Mouse (Mus musculus) spleen, postnatal 36 days (tissue): ENCODE results near the gene Ctnnd2.

Experiments used
- DNase-seq, 2 experiments: peaks; one replicate each; pipeline ENCODE4 v3.0.0; 2022; ENCODE audit warnings: low spot score in 2 of 2, mixed read lengths in 1 of 2

The Ctnnd2 gene

DNA sequence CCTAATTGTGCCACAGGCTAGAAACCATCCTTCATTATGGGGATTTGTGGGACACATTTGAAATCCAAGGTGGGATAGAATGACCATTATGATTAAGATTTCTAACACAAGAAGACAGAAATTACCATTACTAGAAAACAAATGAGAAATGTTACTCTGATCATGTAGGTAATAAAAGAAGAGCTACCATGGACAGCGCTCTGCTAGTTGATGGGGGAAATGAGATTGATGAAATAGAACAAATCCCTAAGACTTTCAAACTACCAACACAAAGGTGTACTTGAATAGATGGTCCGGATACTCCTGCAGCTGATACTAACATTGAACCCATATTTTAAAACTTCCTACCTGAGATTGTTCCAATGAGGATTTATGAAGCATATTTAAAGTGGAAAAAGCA lies 68.5 kb downstream of the Ctnnd2 start:
- DNase-seq, result no peak

DNA sequence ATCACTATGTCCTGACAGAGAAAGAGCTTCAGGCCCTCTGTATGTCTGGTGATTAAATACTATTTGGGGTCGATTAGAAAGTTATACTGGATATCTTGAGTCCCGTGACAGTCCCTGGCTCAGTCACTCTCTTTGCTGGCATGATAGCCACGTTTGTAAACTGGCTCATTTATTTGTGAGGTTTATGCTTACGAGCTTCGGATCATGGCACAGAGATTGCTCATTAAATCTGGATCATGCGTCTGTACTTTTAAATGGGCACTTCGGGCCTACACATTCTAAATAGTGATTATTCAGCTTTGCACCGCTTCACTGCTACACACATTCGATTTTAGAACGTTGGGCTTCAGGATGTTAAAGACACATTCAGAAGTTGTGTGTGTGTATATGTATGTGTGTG lies 96.4 kb downstream of the Ctnnd2 start:
- no peak for DNase-seq

DNA sequence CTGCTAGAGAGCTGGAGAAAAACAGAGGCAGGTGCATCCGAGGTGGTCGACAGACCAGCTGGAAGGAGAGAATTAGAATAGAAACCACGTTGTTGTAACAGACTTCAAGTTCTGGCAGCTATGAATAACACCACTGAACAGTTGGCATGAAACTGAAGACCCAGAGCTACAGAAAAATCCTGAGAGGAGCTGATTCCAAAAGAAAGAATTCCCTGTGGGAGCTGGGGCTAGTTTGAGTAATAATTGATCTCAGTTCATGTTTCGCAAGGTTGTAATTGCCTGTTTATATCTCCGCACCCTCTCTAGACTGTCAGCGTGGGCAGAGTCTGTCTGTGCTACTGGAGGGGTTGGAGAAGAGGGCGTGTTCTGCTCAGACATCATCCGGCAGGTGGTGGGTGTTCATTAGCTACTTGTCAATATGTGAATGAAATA lies 98.8 kb downstream of the Ctnnd2 start:
- no peak for DNase-seq

- no peak for DNase-seq
Measured at GRCm38 (mm10) chr15:30272326-30272725, 99.9 kb downstream of the Ctnnd2 start.

- DNase-seq, result no peak
Measured at GRCm38 (mm10) chr15:30275721-30276120, 103.3 kb downstream of the Ctnnd2 start.

DNA sequence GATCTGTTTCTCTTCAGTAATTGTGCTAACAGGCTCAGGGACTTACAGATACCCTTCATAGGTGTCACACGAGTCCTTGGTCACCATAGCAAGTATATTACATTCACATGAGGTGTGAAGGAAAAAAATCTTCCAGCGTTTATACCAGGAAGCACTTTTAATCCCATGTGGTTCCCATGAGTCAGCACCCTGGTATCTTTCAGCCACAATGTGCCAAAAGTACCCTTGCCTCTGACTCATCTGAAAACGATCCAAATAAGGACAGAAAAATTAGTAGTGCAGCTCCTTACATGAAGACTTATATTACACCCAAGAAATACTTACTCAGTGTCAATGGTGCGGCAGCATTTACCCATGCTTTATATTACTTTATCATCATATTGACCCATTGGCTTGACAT lies 104.3 kb downstream of the Ctnnd2 start:
- no peak for DNase-seq

GRCm38 (mm10) chr15:30278610-30279009 lies 106.2 kb downstream of the Ctnnd2 start:
- DNase-seq, result no peak

DNA sequence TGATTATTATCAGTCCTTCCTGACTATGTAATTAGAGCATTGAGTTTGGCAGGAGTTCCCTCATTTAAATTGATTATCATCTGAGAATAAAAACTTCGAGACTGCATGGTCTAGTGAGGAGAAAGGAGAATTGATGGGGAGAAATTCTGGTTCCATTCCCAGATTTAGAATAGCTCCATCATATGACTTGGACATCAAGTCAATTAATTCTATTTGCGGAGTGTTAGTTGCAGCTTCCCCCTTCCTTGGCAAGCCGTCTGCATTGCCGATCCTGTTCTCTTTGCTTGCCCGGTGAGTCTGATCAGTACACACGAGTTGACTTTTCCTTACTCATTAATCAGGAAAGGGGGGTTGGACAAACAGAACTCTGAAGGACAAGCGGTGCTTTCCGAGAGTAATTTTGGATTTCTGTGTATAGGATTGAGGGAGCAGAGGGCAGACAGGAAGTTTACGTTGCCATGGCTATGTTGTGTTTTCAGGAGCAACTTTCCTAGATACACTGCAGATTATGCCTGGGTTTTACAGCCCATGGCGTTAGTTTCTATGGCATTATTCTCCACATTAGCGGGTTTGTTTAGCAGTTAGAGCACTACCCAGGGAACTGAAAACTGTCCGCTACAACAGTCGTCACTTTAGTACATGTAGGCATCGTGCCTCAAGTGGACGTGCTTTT lies 113.3 kb downstream of the Ctnnd2 start:
- DNase-seq, result no peak

DNA sequence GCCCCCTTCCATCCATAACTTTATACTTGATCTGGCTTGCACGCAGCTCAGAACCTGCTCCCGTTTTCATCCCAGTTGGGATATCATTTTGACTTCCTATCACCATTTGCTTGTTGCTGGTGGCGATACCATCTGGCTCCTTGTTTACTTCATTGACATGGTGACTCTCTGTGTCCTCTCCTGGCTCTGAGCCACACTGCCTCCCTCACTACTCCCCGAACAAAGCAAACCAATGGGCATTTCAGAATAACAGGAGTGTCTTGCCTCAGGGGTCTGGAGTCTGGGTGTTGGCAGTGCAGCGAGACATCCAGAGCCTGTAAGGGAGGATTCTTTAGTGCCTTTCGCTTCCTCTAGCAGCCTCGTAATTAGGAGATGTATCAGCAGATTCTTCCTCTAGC lies 113.9 kb downstream of the Ctnnd2 start:
- DNase-seq, result no peak

GRCm38 (mm10) chr15:30302824-30303223 lies 130.4 kb downstream of the Ctnnd2 start:
- no peak for DNase-seq

DNA sequence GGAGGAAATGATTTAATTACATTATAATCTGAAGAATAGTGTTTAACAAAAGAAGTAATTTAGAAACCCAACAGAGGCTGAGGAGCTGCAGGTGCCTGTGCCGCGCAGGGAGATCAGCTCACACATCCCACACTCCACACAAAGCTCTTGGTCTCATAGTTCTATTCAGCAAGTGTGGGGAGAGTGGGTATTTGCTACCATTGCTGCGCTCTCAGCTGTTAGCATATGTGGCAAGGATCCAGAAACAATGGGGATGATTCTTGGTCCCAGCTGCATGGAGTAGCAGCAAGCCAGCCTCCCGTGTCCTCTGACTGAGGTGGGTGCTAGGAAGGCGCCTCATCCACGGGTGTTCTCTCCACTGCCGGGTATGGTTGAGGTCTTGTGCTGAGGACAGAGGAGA lies 134.0 kb downstream of the Ctnnd2 start:
- DNase-seq, result no peak

- no peak for DNase-seq
Measured at GRCm38 (mm10) chr15:30322543-30322942, 150.2 kb downstream of the Ctnnd2 start.

DNA sequence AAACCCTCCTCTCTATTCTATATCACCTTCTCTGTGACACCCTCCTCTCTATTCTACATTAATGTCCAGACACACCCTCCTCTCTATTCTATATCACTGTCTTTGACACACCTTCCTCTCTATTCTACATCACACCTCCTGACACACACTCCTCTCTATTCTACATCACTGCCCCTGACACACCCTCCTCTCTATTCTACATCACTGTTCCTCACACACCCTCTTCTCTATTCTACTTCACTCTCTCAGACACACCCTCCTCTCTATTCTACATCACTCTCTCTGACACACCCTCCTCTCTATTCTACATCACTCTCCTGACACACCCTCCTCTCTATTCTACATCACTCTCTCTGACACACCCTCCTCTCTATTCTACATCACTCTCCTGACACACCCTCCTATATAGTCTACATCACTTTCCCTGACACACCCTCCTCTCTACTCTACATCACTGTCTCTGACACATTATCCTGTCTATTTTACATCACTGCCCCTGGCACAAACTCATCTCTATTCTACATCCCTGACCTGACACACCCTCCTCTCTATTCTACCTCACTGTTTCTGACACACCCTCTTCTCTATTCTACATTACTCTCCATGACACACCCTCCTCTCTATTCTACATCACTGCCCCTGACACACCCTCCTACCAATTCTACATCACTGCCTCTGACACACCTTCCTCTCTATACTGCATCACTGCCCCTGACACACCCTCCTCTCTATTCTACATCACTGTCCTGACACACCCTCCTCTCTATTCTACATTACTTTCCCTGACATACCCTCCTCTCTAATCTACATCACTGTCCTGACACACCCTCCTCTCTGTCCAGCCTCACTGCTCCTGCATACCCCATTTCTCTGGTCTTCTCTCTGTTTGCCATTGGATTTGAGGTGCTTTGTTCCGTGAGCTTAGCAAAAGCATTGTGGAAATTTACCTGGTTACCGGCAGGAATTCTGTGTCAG lies 161.2 kb downstream of the Ctnnd2 start:
- DNase-seq, result no peak

- no peak for DNase-seq
Measured at GRCm38 (mm10) chr15:30338585-30339197, 166.3 kb downstream of the Ctnnd2 start.

DNA sequence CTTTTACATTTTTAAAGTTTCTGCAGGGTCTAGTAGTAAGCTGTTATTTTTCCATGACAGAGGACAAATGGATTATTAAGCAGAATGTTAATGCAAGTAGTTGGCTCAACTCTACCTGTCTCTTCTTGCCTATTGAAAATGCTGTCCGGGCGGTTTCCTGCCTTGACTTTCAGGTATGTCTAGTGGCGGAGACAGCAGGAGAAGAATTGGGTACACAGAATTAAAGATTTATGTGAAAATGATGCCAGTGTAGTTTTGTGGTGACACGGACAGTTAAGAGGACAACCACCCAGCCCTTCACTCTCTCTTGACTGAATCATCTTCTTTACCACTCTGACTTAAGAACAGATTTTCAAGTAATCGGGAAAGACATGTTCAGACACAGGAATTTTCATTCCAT lies 173.4 kb downstream of the Ctnnd2 start:
- DNase-seq, result no peak

DNA sequence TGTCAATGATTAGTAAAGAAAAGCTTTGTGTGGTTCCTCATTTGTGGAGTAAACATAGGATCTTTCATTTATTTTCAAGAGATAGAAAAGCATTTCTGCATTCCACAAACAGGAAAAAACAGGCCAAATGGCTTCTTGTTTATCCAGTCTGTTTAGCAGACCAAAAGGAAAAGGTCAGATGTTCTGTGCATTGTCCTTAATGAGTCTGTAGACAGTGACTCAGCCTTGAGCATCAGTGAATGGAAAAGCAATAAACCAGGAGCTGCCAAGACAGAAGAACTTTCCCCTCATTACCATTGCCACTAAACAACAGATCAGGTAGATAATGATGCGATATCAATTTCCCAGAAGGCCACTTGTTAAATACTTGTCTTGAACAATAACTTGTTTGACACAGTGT lies 192.1 kb downstream of the Ctnnd2 start:
- DNase-seq, result no peak

DNA sequence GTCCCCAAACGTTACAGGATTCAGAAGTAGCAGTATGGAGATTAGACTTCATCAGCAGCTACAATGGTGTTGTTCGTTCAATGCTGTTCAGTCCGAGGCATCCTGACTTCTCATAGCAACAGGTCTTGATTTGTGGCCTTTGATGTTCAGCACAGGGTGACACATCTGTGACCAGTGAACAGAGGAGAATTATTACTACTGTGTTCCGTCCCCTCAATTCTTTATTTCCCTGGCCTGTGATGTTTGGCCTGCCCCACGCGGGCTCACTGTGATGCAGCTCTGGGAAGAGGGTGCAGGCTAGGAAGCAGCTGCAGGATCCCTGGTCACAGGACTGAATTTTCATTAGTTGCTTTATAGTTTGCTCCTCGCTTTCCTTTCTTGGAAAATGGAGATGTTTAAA lies 197.6 kb downstream of the Ctnnd2 start:
- DNase-seq, result no peak

GRCm38 (mm10) chr15:30371151-30371550 lies 198.8 kb downstream of the Ctnnd2 start:
- DNase-seq, result no peak

DNA sequence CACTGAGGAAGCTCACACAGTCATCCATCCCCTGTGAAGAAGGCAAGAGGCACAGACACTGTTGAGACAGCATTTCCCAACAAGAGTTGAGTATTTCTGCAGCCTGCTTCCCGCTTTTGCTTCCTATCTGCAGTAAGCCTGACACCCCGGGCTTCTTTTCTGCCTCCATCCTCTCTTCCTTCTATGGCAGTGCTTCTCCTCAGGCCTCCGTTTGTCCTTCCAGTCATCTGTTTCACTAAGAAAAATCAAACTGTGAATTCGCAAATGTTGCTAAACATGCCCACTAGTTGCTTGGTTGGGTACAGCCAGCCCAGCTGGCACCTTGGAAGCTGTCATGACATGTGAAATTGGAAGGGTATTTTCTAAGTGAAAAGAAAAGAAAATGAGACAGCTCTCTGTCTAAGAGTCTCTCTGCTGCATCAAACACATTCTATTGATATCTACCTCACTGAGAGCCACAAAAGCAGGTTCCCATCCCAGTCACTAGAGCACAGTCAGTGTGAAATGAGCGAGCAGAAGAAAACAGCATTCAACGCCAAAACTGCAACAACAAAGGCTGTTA lies 201.3 kb downstream of the Ctnnd2 start:
- DNase-seq, result no peak

DNA sequence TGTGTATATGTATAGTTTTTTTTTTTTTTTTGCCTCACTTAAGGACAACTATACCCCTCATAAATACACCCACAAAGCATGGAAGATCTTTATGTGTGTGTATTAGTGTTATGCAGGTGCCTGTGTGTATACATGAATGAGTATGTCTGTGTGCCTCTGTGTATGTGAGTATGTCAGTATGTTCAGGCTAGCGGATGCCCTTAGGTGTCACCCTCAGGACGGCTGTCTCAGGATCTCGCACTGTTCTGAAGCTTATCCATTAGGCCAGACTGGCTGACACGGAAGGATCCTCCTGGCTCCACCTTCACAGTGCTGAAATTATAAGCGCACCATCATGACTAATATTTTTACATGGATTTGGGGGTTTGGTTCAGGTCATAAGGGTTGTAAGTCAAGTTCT lies 202.5 kb downstream of the Ctnnd2 start:
- no peak for DNase-seq

DNA sequence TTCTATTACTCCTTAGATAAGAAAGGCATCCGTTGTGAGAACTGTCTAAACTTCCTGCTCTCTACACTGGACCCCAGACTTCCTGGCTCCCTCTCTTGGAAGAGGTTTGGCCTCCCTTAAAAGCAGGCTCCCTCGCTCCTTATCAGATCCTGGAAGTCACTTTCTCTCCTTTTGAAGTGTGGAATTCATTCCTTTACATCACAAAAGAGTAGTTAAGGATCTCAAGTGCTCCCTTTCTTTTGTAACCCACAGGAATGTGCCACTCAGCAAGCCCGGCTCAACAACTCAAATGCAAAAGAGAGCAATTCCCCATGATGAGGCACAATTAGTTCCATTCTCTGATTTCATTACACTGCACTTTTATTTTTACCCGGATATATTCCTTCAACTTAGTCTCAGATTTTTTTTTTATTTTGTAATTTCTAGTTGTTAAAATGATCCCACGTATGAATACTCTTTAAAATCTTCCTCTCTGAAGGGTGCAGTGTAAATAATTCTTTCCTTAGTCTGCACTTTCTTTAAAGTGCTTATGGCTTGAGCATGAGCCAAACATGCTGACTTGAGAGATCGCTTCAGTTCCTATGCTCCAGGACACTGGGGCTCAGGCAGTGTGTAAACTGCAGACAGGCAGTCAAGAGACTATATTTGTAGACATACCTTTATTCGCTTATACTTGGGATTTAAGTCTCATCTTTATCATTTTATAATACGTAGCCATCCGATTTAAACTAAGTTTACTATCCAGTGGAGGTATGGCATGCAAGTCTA lies 210.9 kb downstream of the Ctnnd2 start:
- DNase-seq, result no peak

- DNase-seq, result no peak
Measured at GRCm38 (mm10) chr15:30384386-30384785, 212.0 kb downstream of the Ctnnd2 start.
